Mouse (Mus musculus) stomach, postnatal 0 days (tissue): ENCODE measurements around the gene Sox5.

ENCODE experiments used
- CTCF ChIP-seq: IDR thresholded peaks from 2 replicates; pipeline ENCODE4 v1.5.1; 2016; ENCODE audit warnings: antibody characterized with exemption, low read depth, mild to moderate bottlenecking, moderate library complexity
- EP300 ChIP-seq: optimal IDR thresholded peaks from 2 replicates; pipeline ENCODE3; 2016; ENCODE audit warnings: antibody characterized with exemption

- no peak for TF ChIP-seq CTCF
- TF ChIP-seq EP300: no peak
Measured at GRCm38 (mm10) chr6:144610878-144611277, 170.9 kb downstream of the Sox5 start.
